Mouse (Mus musculus) olfactory bulb, adult 2 months (tissue): Measurements from ENCODE around the gene Mapk3.

Source experiments
- CTCF ChIP-seq: fragments of 200-500 bp; IDR thresholded peaks from 2 replicates; pipeline ENCODE4 v1.5.1; 2012; ENCODE audit warnings: low read depth, mild to moderate bottlenecking, low read length, moderate library complexity; ENCODE audit not compliant: insufficient read depth
- POLR2A ChIP-seq: fragments of 200-500 bp; IDR thresholded peaks from 2 replicates; pipeline ENCODE4 v1.6.1; 2012; ENCODE audit warnings: mild to moderate bottlenecking, low read depth, low read length, moderate library complexity; ENCODE audit not compliant: insufficient read depth

- TF ChIP-seq POLR2A (no peak), CTCF (no peak)
Observed at GRCm38 (mm10) chr7:126778147-126778546, 18.7 kb downstream of the Mapk3 start.
